Mouse (Mus musculus) heart, adult 2 months (tissue): ENCODE results near the gene Eri2. TPM values are rescaled to one million over a fixed set of nuclear protein-coding genes. Genes with fewer than 3 reads are reported as not detected.
"Not testable (repeated sequence)": the region's sequence is repeated elsewhere in the genome, so short reads cannot be mapped to it uniquely, and the experiment has no call there.

Experiments used
- DNase-seq, 2 experiments: peaks; one replicate each; pipeline ENCODE4 v3.0.0; 2021
- H3K27ac ChIP-seq: fragments of 200-600 bp; 2 replicates; pipeline ENCODE4 v1.8.1; 2022
- H3K27me3 ChIP-seq: fragments of 200-500 bp; 2 replicates; pipeline ENCODE4 v1.6.1; 2012; ENCODE audit warnings: mild to moderate bottlenecking, low read length, inconsistent platforms, mixed read lengths; ENCODE audit not compliant: control insufficient read depth, insufficient read depth
- H3K36me3 ChIP-seq: fragments of 200-500 bp; 2 replicates; pipeline ENCODE4 v1.6.1; 2012; ENCODE audit warnings: low read length, inconsistent platforms; ENCODE audit not compliant: control insufficient read depth, insufficient read depth
- H3K4me1 ChIP-seq: fragments of 200-500 bp; 2 replicates; pipeline ENCODE4 v1.6.1; 2011; ENCODE audit warnings: low read length; ENCODE audit not compliant: control insufficient read depth, insufficient read depth
- H3K4me3 ChIP-seq: fragments of 200-600 bp; 2 replicates; pipeline ENCODE4 v1.8.1; 2022
- H3K79me2 ChIP-seq: fragments of 200-500 bp; replicated peaks from 2 replicates; pipeline ENCODE4 v1.6.1; 2012; ENCODE audit warnings: mild to moderate bottlenecking, inconsistent platforms, low read length, moderate library complexity, mixed read lengths; ENCODE audit not compliant: control insufficient read depth, insufficient read depth
- H3K9ac ChIP-seq: fragments of 200-500 bp; 2 replicates; pipeline ENCODE4 v1.6.1; 2012; ENCODE audit warnings: low read depth, mild to moderate bottlenecking, control low read depth, inconsistent platforms, low read length, mixed read lengths
- CTCF ChIP-seq: fragments of 200-600 bp; IDR thresholded peaks from 2 replicates; pipeline ENCODE4 v1.8.1; 2022; ENCODE audit warnings: antibody characterized with exemption, mild to moderate bottlenecking, moderate library complexity
- EP300 ChIP-seq: fragments of 200-500 bp; IDR thresholded peaks from 2 replicates; pipeline ENCODE4 v1.6.1; 2011; ENCODE audit warnings: low read depth, low read length, control low read depth; ENCODE audit not compliant: insufficient read depth
- POLR2A ChIP-seq: fragments of 200-500 bp; IDR thresholded peaks from 2 replicates; pipeline ENCODE4 v1.6.1; 2011; ENCODE audit warnings: mild to moderate bottlenecking, low read depth, low read length, control low read depth; ENCODE audit not compliant: insufficient read depth
- WGBS: fragments of 180-500 bp; shearing (Covaris S2); methylation state at CpG from one replicate; pipeline ENCODE4 v1.1.7; 2018; 5-methylcytosine and 5-hydroxymethylcytosine counted together
- intact Hi-C: fragments of 180-260 bp; cut with DNase I; formaldehyde crosslinking; loops from one replicate; pipeline ENCODE4 v1.15.1; 2025
- polyA plus RNA-seq: library from polyadenylated mRNA; depleted of rRNA; stranded (reverse); fragments of >200 nt; gene quantifications from 2 replicates; pipeline ENCODE4 v1.2.3, GENCODE M21; 2012
- total RNA-seq, 2 experiments: library from RNA; stranded (reverse); gene quantifications; 2 replicates each; pipeline ENCODE4 v1.2.3; 2021

Eri2 gene
- total and polyA plus RNA-seq, 3 experiments: 0.92 to 1.7 (median 1.7) TPM

DNA sequence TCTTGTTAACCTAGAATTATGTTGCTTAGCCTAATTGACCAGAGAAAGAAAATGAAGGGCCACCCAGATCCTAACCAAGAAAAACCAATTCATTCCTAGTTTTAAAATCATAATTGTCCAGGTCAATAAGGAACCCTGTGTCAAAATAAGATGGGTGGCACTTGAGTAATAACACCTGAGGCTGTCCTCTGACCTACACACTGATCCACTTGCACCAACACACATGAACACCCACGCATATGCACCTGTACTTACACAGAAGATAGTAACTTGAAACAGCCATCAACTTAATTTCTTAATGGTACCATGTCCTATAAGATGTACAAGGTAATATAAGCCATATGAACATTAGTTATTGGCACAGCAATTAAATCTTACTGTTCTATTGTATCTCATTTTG is 40.2 kb downstream of the Eri2 start:
- WGBS: 85% methylated on average over 1 of the region's 1 CpGs
- TF ChIP-seq EP300: no peak
- no peak for TF ChIP-seq POLR2A
- TF ChIP-seq CTCF: no peak

DNA sequence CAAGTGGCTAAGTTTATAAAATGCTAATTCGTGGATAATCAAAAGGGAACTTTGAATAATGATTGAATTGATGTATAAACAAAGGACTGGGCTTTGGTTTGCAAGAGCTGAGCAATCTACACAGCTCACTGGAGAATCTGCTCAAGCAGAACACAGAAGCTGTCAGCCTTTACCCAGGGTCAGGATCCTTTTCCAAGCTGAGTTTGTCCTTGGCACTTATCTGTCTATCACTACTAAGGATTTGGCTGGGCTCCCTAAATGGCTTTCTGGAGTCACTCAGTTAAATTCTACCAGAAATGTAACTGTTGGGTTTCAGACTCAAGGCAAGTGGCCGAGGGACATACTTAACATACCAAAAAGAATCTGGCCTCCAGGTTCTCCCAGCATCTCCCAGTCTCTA is 43.9 kb downstream of the Eri2 start:
- H3K27ac ChIP-seq: no peak overlapping the region
- TF ChIP-seq CTCF (no peak), EP300 (no peak), POLR2A (no peak)
- no peak for DNase-seq
- no peaks in the 10 kb centered on the region for H3K4me1 ChIP-seq
- H3K36me3 ChIP-seq: no peaks in the 10 kb centered on the region
- H3K4me3 ChIP-seq: no peak overlapping the region
- no peak overlapping the region for H3K9ac ChIP-seq
- 38% methylated on average over 2 of the region's 2 CpGs for whole genome bisulfite sequencing
- no peaks in the 10 kb centered on the region for H3K79me2 ChIP-seq
- H3K27me3 ChIP-seq: no peaks in the 10 kb centered on the region
- intact Hi-C loops: no loop called here

More for the DNA sequence above, 40.2 kb downstream of the Eri2 start:
- no peaks in the 10 kb centered on the region for H3K27me3 ChIP-seq
- no peak overlapping the region for H3K4me3 ChIP-seq
- no peak overlapping the region for H3K27ac ChIP-seq
- H3K9ac ChIP-seq: no peak overlapping the region
- intact Hi-C loops: no loop called here
- H3K79me2 ChIP-seq: no peaks in the 10 kb centered on the region
- H3K4me1 ChIP-seq: no peaks in the 10 kb centered on the region
- no peaks in the 10 kb centered on the region for H3K36me3 ChIP-seq
- DNase-seq: no peak

DNA sequence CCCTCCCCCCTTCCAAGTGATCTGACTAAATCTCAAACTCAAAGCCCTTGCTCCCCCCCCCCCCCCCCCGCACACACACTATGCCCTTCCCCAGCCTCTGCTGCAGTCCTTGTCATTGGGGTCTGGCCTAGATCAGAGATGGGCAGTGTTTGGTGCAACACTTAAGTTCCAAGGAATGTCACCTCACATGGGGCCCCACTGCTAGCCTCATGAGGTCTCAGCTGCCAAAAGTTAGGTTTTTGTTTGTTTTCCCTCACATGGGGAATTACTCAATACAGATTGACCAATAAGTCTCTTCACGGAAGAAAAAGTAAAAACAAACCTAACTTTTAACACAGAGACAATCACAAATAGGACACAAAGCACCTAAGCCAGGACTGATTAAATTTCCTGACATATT is 45.1 kb downstream of the Eri2 start:
- Histone ChIP-seq H3K27me3 (no peaks in the 10 kb centered on the region), H3K36me3 (no peaks in the 10 kb centered on the region), H3K27ac (no peak overlapping the region), H3K9ac (no peak overlapping the region), H3K4me1 (no peaks in the 10 kb centered on the region), H3K4me3 (no peak overlapping the region), H3K79me2 (no peaks in the 10 kb centered on the region)
- no peak for DNase-seq
- intact Hi-C loops: no loop called here
- 69% methylated on average over 1 of the region's 2 CpGs for WGBS
- TF ChIP-seq CTCF (no peak), POLR2A (no peak), EP300 (no peak)

DNA sequence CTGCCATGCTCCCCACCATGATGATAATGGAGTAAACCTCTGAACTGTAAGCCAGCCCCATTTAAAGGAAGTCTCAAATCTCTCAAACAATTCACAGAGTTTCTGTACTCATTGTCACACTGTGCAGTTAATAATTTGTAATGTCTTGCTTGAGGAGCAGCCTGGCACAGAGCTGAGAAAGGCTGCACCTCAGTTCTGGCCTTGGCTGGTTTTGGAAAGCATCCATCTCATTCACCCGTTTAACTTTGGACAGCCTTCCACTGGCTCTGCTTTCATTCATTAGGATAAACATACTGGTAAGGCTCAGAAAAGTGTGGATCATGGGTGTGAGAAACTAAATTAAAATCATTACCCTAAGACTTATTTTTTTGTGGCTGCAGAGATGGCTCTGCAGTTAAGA is 48.0 kb downstream of the Eri2 start:
- Histone ChIP-seq H3K4me1 (no peaks in the 10 kb centered on the region), H3K4me3 (no peak overlapping the region), H3K27ac (no peak overlapping the region), H3K79me2 (no peaks in the 10 kb centered on the region), H3K9ac (no peak overlapping the region), H3K36me3 (no peaks in the 10 kb centered on the region), H3K27me3 (no peaks in the 10 kb centered on the region)
- intact Hi-C loops: no loop called here
- TF ChIP-seq CTCF: no peak
- TF ChIP-seq EP300: no peak
- no peak for TF ChIP-seq POLR2A
- 41% methylated on average over 1 of the region's 1 CpGs for WGBS
- DNase-seq: no peak

DNA sequence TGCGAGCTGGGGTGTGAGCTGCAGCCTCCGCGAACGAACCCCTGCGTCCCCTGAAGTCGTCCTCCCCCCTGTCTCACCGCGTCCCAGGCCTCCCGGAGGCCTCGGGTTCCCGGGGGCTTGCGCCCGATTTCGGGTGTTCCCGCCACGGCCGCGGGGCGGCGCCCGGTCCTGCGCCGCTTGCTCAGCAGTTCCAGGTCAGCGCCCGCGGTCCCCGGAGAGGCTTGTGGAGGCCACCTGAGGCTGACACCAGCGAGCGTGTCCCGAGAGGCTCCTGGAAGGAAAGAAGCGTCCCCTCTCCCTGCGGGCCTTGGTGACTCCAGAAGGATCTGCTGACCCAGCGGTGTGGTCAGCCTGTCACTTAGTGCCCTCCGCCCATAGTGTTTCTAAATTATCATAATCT is 49.5 kb downstream of the Eri2 start:
- H3K79me2 ChIP-seq: no peaks in the 10 kb centered on the region
- intact Hi-C loops: no loop called here
- no peak overlapping the region for H3K27ac ChIP-seq
- DNase-seq: no peak
- TF ChIP-seq EP300: no peak
- no peak for TF ChIP-seq POLR2A
- TF ChIP-seq CTCF: no peak
- H3K36me3 ChIP-seq: no peaks in the 10 kb centered on the region
- no peaks in the 10 kb centered on the region for H3K27me3 ChIP-seq
- 8% methylated on average over 34 of the region's 34 CpGs for WGBS
- H3K4me3 ChIP-seq: no peak overlapping the region
- no peak overlapping the region for H3K9ac ChIP-seq
- H3K4me1 ChIP-seq: no peaks in the 10 kb centered on the region

DNA sequence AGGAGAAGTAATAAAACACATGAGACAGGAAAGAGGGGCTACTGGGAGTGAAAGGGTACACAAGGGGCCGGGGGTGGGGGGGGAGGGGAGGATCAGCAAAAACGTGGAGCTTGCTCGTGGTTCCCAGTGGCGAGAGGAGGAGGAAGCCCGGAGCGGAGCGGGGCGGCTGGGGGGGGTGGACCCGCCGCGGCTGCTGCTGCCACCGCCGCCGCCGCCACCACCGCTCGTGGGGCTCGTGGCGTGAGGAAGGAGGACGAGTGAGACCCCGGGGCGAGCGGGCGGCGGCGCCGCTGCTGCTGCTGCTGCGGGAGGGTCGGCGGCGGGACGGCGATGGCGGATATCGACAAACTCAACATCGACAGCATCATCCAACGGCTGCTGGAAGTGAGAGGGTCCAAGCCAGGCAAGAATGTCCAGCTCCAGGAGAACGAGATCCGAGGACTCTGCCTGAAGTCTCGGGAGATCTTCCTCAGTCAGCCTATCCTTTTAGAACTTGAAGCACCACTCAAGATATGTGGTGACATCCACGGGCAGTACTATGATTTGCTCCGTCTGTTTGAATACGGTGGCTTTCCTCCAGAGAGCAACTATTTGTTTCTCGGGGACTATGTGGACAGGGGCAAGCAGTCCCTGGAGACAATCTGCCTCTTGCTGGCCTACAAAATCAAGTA is 53.9 kb downstream of the Eri2 start:
- H3K36me3 ChIP-seq, intact Hi-C loops, H3K27me3 ChIP-seq, H3K4me1 ChIP-seq, H3K27ac ChIP-seq, H3K9ac ChIP-seq, H3K4me3 ChIP-seq, H3K79me2 ChIP-seq: not testable (repeated sequence)
- peak; percentile 11 to 20 for DNase-seq
- 1% methylated on average over 29 of the region's 44 CpGs for WGBS
